Mouse (Mus musculus) cerebellum, postnatal 14 days (tissue): ENCODE results near the gene Bach2.

Experiments
- DNase-seq, 2 experiments: peaks; one replicate each; pipeline ENCODE4 v3.0.0; 2021; ENCODE audit warnings: mixed read lengths in 2 of 2

Gene Bach2

GRCm38 (mm10) chr4:32250333-32251004 is 11.9 kb downstream of the Bach2 start:
- peak in 1 of 2 experiments; percentile 33 for DNase-seq

GRCm38 (mm10) chr4:32251005-32251365 is 12.4 kb downstream of the Bach2 start:
- peak in 1 of 2 experiments; percentile 33 for DNase-seq

- DNase-seq = no peak
Measured at GRCm38 (mm10) chr4:32251946-32252672, 13.5 kb downstream of the Bach2 start.

- no peak for DNase-seq
Measured at GRCm38 (mm10) chr4:32257686-32258085, 19.1 kb downstream of the Bach2 start.

- no peak for DNase-seq
Measured at GRCm38 (mm10) chr4:32258093-32258492, 19.5 kb downstream of the Bach2 start.

GRCm38 (mm10) chr4:32258596-32258995 is 20.0 kb downstream of the Bach2 start:
- no peak for DNase-seq

- no peak for DNase-seq
Measured at GRCm38 (mm10) chr4:32260909-32261308, 22.3 kb downstream of the Bach2 start.

- DNase-seq = no peak
Measured at GRCm38 (mm10) chr4:32262825-32263684, 24.5 kb downstream of the Bach2 start.

GRCm38 (mm10) chr4:32263685-32264038 is 25.1 kb downstream of the Bach2 start:
- DNase-seq = no peak

GRCm38 (mm10) chr4:32264892-32265291 is 26.3 kb downstream of the Bach2 start:
- no peak for DNase-seq

GRCm38 (mm10) chr4:32266731-32267130 is 28.1 kb downstream of the Bach2 start:
- DNase-seq = no peak

- DNase-seq = no peak
Measured at GRCm38 (mm10) chr4:32268042-32268441, 29.4 kb downstream of the Bach2 start.

GRCm38 (mm10) chr4:32272398-32272797 is 33.8 kb downstream of the Bach2 start:
- DNase-seq = no peak

- DNase-seq = no peak
Measured at GRCm38 (mm10) chr4:32274776-32275294, 36.2 kb downstream of the Bach2 start.

- DNase-seq = no peak
Measured at GRCm38 (mm10) chr4:32279842-32280241, 41.2 kb downstream of the Bach2 start.

- no peak for DNase-seq
Measured at GRCm38 (mm10) chr4:32280401-32280800, 41.8 kb downstream of the Bach2 start.

GRCm38 (mm10) chr4:32281306-32281705 is 42.7 kb downstream of the Bach2 start:
- DNase-seq = no peak

GRCm38 (mm10) chr4:32286405-32286804 is 47.8 kb downstream of the Bach2 start:
- no peak for DNase-seq

- DNase-seq = peak in 1 of 2 experiments; percentile 59
Measured at GRCm38 (mm10) chr4:32288036-32288860, 49.6 kb downstream of the Bach2 start.

- no peak for DNase-seq
Measured at GRCm38 (mm10) chr4:32289845-32290244, 51.2 kb downstream of the Bach2 start.

- DNase-seq = no peak
Measured at GRCm38 (mm10) chr4:32291406-32291805, 52.8 kb downstream of the Bach2 start.

GRCm38 (mm10) chr4:32293686-32294265 is 55.2 kb downstream of the Bach2 start:
- no peak for DNase-seq
